Mouse (Mus musculus): ENCODE measurements around the gene Cdkn2c. TPM values are rescaled to one million over a fixed set of nuclear protein-coding genes. Genes with fewer than 3 reads are reported as not detected.

Gene Cdkn2c
- total and polyA plus RNA-seq, 3 experiments: 18.6 to 26.8 TPM; not detected in 1

DNA sequence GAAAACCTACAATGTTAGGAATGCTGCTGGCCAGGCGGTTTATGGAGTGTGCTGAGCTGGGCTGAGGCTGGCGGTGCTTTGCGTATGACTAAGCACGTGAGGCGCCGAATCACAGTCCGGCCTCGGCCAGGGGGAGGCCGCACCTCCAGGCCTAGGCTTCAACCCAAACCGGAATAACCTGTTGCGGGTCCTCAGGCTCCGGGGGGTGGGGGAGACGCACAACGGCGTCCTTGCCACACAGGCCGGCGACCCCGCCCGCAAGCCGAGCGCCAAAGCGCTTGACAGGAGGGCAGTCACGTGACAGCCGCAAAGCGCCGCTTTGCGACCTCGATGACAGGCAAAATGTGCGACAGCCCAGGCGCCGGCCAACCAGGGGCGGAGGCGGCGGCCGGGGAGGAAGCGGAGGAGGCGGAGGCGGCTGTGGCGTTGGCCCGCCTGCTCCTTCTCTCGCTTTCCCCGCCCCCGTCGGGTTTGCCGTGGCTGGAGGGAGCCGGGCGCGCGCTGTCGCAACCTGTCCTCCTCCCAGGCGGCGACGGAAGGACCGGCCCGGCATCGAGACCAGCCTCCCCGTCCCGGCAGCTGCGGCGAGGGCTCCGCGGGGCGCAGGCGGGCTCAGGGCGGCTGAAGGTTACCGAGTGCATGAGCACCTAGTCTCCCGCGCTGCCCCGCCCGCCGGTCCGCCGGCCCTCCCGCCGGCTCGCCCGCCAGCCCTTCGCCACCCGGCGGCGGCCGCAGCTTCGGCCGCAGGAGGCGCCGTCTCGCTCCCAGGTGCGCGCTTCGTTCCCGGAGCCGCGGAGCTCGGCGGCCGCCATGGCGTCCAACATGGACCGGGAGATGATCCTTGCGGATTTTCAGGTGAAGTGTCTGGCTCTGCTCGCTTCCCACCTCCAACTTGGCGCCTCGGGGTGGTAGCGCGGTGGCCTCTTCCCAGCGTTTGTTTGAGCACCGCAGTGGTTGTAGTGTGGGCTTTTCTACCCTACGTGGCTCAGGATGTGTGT, 9.5 kb upstream of the Cdkn2c start, which contains the start of gene Faf1:
TSS of gene Faf1 (plus strand) at position 371 of the 998 bp plus-strand sequence.
- Histone ChIP-seq H3K36me3 (ENCODE audit: control insufficient read depth in 1 of 2, insufficient read depth in 2 of 2, low read length in 2 of 2) (peaks cover 0 to 32% of the 10 kb centered on the region in 2 experiments; a peak in 2 of 4 replicates), H3K4me3 (ENCODE audit: control insufficient read depth in 1 of 2, insufficient read depth in 1 of 2, low read depth in 2 of 2, low read length in 2 of 2) (peak within 1 kb of the TSS; percentile 63 to 97), H3K79me2 (ENCODE audit: control insufficient read depth, insufficient read depth, low read length, poor library complexity) (peaks cover 34% of the 10 kb centered on the region), H3K4me1 (ENCODE audit: control insufficient read depth in 1 of 2, insufficient read depth in 2 of 2, low read length in 2 of 2) (peaks cover 4 to 7% of the 10 kb centered on the region in 2 experiments; a peak in 3 of 4 replicates), H3K27ac (ENCODE audit: control insufficient read depth, low read depth, low read length) (peak within 1 kb of the TSS; percentile 90), H3K9me3 (replicated peaks; ENCODE audit: insufficient read depth, low read length) (no peaks in the 10 kb centered on the region), H3K9ac (ENCODE audit: control insufficient read depth, low read depth, low read length, poor library complexity, severe bottlenecking) (peak within 1 kb of the TSS; percentile 87), H3K27me3 (ENCODE audit: control insufficient read depth in 1 of 2, insufficient read depth in 2 of 2, low read length in 2 of 2) (no peaks in the 10 kb centered on the region)
- peak; percentile 98 for DNase-seq (ENCODE audit: low read depth, low spot score)
- peak; percentile 47; the same call in 1 of the 2 replicates for TF ChIP-seq MAFK (IDR thresholded peaks at IDR 0.05; ENCODE audit: borderline replicate concordance, low read depth, low read length)
- TF ChIP-seq ZKSCAN1 (IDR thresholded peaks at IDR 0.05; ENCODE audit: low read depth, low read length): no peak
- TF ChIP-seq ELF1 (IDR thresholded peaks at IDR 0.05; ENCODE audit: low read depth, low read length): peak; percentile 87
- peak; percentile 43 for TF ChIP-seq NRF1 (IDR thresholded peaks at IDR 0.05; ENCODE audit: insufficient read depth, low read depth, low read length, poor library complexity, severe bottlenecking)
- peak; percentile 6; the same call in 1 of the 2 replicates for TF ChIP-seq MEF2A (IDR thresholded peaks at IDR 0.05; ENCODE audit: extremely low read depth, insufficient replicate concordance, low read depth, low read length, poor library complexity, severe bottlenecking)
- peak; percentile 67 for TF ChIP-seq CHD1 (IDR thresholded peaks at IDR 0.05; ENCODE audit: low read depth, low read length)
- TF ChIP-seq E2F4 (IDR thresholded peaks at IDR 0.05; ENCODE audit: borderline replicate concordance, low read depth, low read length): peak; percentile 52; the same call in 1 of the 2 replicates
- peak; percentile 6; the same call in 1 of the 2 replicates for TF ChIP-seq ZC3H11A (IDR thresholded peaks at IDR 0.05; ENCODE audit: low read depth, low read length)
- peak; percentile 94 for TF ChIP-seq BHLHE40 (IDR thresholded peaks at IDR 0.05; ENCODE audit: borderline replicate concordance, low read depth, low read length)
- TF ChIP-seq CHD2 (IDR thresholded peaks at IDR 0.05; ENCODE audit: low read length): no peak
- peak; percentile 61 for TF ChIP-seq ETS1 (IDR thresholded peaks at IDR 0.05; ENCODE audit: low read depth, low read length)
- TF ChIP-seq POLR2AphosphoS5 (IDR thresholded peaks at IDR 0.05; ENCODE audit: borderline replicate concordance, low read depth, low read length): no peak
- TF ChIP-seq POLR2AphosphoS2 (IDR thresholded peaks at IDR 0.05; ENCODE audit: low read length): peak; percentile 91
- TF ChIP-seq SMC3 (IDR thresholded peaks at IDR 0.05; ENCODE audit: low read depth, low read length): no peak
- no peak for TF ChIP-seq MYB (IDR thresholded peaks at IDR 0.05; ENCODE audit: low read depth, low read length)
- TF ChIP-seq POLR2A (IDR thresholded peaks at IDR 0.05; ENCODE audit: control insufficient read depth in 1 of 2, insufficient read depth in 1 of 2, low read depth in 1 of 2, low read length in 2 of 2, poor library complexity in 1 of 2): peak; percentile 83 to 89; a peak in 3 of 4 replicates
- peak; percentile 98 for TF ChIP-seq MXI1 (IDR thresholded peaks at IDR 0.05; ENCODE audit: low read depth, low read length)
- TF ChIP-seq MAX (IDR thresholded peaks at IDR 0.05; ENCODE audit: low read length): peak; percentile 94
- TF ChIP-seq EP300 (IDR thresholded peaks at IDR 0.05; ENCODE audit: low read depth in 1 of 2, low read length in 2 of 2): peak in 1 of 2 experiments; percentile 56; a peak in 2 of 4 replicates
- TF ChIP-seq MYC (IDR thresholded peaks at IDR 0.05; ENCODE audit: low read depth, low read length): peak; percentile 70; the same call in 1 of the 2 replicates
- TF ChIP-seq CTCF (IDR thresholded peaks at IDR 0.05 in 2 of 3, conservative IDR thresholded peaks at IDR 0.05 in 1 of 3; ENCODE audit: control insufficient read depth in 1 of 3, insufficient read depth in 1 of 3, low read depth in 2 of 3, low read length in 3 of 3, poor library complexity in 1 of 3, severe bottlenecking in 1 of 3): peak in 2 of 3 experiments; percentile 4 to 31; a peak in 1 of 6 replicates
- TF ChIP-seq USF1 (IDR thresholded peaks at IDR 0.05; ENCODE audit: low read depth, low read length): peak; percentile 100
- TF ChIP-seq RCOR1 (IDR thresholded peaks at IDR 0.05; ENCODE audit: low read depth, low read length): no peak
- TF ChIP-seq MAZ (IDR thresholded peaks at IDR 0.05; ENCODE audit: low read depth, low read length): peak; percentile 98
- TF ChIP-seq UBTF (IDR thresholded peaks at IDR 0.05; ENCODE audit: borderline replicate concordance, insufficient read depth, low read depth, low read length): peak; percentile 83; the same call in 1 of the 2 replicates
- TF ChIP-seq ZMIZ1 (IDR thresholded peaks at IDR 0.05; ENCODE audit: low read depth, low read length): peak; percentile 96
- no peak for TF ChIP-seq RAD21 (IDR thresholded peaks at IDR 0.05; ENCODE audit: low read depth, low read length)
- no peak for TF ChIP-seq GATA1 (IDR thresholded peaks at IDR 0.05; ENCODE audit: low read depth, low read length)
- peak; percentile 84 to 95 for TF ChIP-seq USF2 (IDR thresholded peaks at IDR 0.05; ENCODE audit: borderline replicate concordance in 1 of 2, insufficient read depth in 1 of 2, low read depth in 1 of 2, low read length in 2 of 2)
- peak; percentile 63; the same call in 1 of the 2 replicates for TF ChIP-seq GABPA (IDR thresholded peaks at IDR 0.05; ENCODE audit: low read depth, low read length)
- peak; percentile 93 for TF ChIP-seq NELFE (IDR thresholded peaks at IDR 0.05; ENCODE audit: low read depth, low read length)
- peak; percentile 78 for TF ChIP-seq TBP (IDR thresholded peaks at IDR 0.05; ENCODE audit: low read depth, low read length)
- TF ChIP-seq ZNF384 (IDR thresholded peaks at IDR 0.05; ENCODE audit: low read depth, low read length): no peak
